Mouse (Mus musculus) left cerebral cortex, postnatal 4 days (tissue): ENCODE data around the gene Ccm2l. TPM values are rescaled to one million over a fixed set of nuclear protein-coding genes. Genes with fewer than 3 reads are reported as not detected.

Experiments
- DNase-seq: peaks from one replicate; pipeline ENCODE4 v3.0.0-alpha.2; 2022
- intact Hi-C: fragments of 180-260 bp; cut with DNase I; formaldehyde crosslinking; loops from one replicate; pipeline ENCODE4 v1.15.1; 2025
- total RNA-seq, 2 experiments: library from RNA; stranded (reverse); gene quantifications; 2 replicates each; pipeline ENCODE4 v1.2.3; 2021

The Ccm2l gene
- 1 to 10 TPM; 3.0 to 4.7 TPM for total RNA-seq

GRCm38 (mm10) chr2:153065747-153066508 lies at the start of gene Ccm2l:
TSS of gene Ccm2l (plus strand) at chr2:153065955.
- DNase-seq = no peak
- intact Hi-C loops = no loop called here

- DNase-seq = no peak
- intact Hi-C loops = no loop called here
Measured at GRCm38 (mm10) chr2:153016786-153017185, 49.0 kb upstream of the Ccm2l start.

- intact Hi-C loops = no loop called here
- DNase-seq = peak; percentile 60
Measured at GRCm38 (mm10) chr2:153019355-153019754, 46.4 kb upstream of the Ccm2l start.

- DNase-seq = no peak
- intact Hi-C loops = no loop called here
Measured at GRCm38 (mm10) chr2:153021163-153021562, 44.6 kb upstream of the Ccm2l start.

GRCm38 (mm10) chr2:153022855-153023254 lies 42.9 kb upstream of the Ccm2l start:
- intact Hi-C loops = no loop called here
- DNase-seq = no peak

GRCm38 (mm10) chr2:153026052-153026451 lies 39.7 kb upstream of the Ccm2l start:
- no peak for DNase-seq
- intact Hi-C loops = no loop called here

- intact Hi-C loops = no loop called here
- no peak for DNase-seq
Measured at GRCm38 (mm10) chr2:153027501-153027900, 38.3 kb upstream of the Ccm2l start.

- peak; percentile 78 for DNase-seq
Measured at GRCm38 (mm10) chr2:153030422-153030821, 35.3 kb upstream of the Ccm2l start.

GRCm38 (mm10) chr2:153031126-153032082 lies 34.4 kb upstream of the Ccm2l start, which contains the start of gene Xkr7:
TSS of gene Xkr7 (plus strand) at chr2:153031852.
- DNase-seq = peak; percentile 79

More at GRCm38 (mm10) chr2:153030422-153030821, 35.3 kb upstream of the Ccm2l start:
- intact Hi-C loops = no loop called here

GRCm38 (mm10) chr2:153032083-153032842 lies 33.5 kb upstream of the Ccm2l start:
- DNase-seq = peak; percentile 69
- intact Hi-C loops = no loop called here

More at GRCm38 (mm10) chr2:153031126-153032082, 34.4 kb upstream of the Ccm2l start, which contains the start of gene Xkr7:
- intact Hi-C loops = no loop called here

GRCm38 (mm10) chr2:153032973-153033372 lies 32.8 kb upstream of the Ccm2l start:
- intact Hi-C loops = no loop called here

GRCm38 (mm10) chr2:153033545-153034230 lies 32.1 kb upstream of the Ccm2l start:
- intact Hi-C loops = no loop called here
- peak; percentile 46 for DNase-seq

More at GRCm38 (mm10) chr2:153032973-153033372, 32.8 kb upstream of the Ccm2l start:
- peak; percentile 57 for DNase-seq

GRCm38 (mm10) chr2:153036690-153037089 lies 29.1 kb upstream of the Ccm2l start:
- DNase-seq = no peak
- intact Hi-C loops = no loop called here

- intact Hi-C loops = no loop called here
- DNase-seq = peak; percentile 49
Measured at GRCm38 (mm10) chr2:153043886-153044285, 21.9 kb upstream of the Ccm2l start.

GRCm38 (mm10) chr2:153045884-153046299 lies 19.9 kb upstream of the Ccm2l start:
- DNase-seq = peak; percentile 92
- intact Hi-C loops = no loop called here

GRCm38 (mm10) chr2:153047828-153048465 lies 17.8 kb upstream of the Ccm2l start:
- DNase-seq = peak; percentile 88
- intact Hi-C loops = no loop called here

- intact Hi-C loops = no loop called here
- DNase-seq = peak; percentile 94
Measured at GRCm38 (mm10) chr2:153049288-153049996, 16.3 kb upstream of the Ccm2l start.

- intact Hi-C loops = no loop called here
- no peak for DNase-seq
Measured at GRCm38 (mm10) chr2:153049997-153050358, 15.8 kb upstream of the Ccm2l start.

GRCm38 (mm10) chr2:153051095-153051494 lies 14.7 kb upstream of the Ccm2l start:
- intact Hi-C loops = no loop called here
- DNase-seq = no peak
